In the genomic region with DNA sequence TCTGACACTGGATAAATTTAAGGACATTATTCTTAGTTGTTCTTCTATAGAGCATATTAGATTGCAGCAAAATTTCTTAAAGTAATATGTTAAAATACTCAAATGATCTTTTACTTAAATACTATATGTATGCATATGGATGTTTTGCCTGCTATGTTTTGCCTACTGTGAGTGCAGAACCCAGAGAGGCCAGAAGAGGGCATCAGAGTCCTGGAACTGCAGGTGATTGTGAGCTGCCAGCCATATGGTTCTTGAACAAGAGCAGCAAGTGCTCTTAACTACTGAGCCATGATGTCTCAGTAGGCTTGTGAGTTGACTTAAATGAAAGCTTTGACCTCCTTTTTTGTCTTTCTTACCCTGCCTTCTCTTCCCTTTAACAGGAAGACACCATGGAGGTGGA, we compare ENCODE assay signal across 12 mouse cellular contexts. TPM values are rescaled to one million over a fixed set of nuclear protein-coding genes. Genes with fewer than 3 reads are reported as not detected.
DNase-seq lines count a peak whose midpoint lies in the region; ATAC-seq and TF ChIP-seq lines count a peak whose summit lies in the region.
"Had no signal": no experiment of that assay in that cellular context is flagged by ENCODE, and none has a peak within 500 bp of the region (broad histone marks: within the 10 kb centered on the region; RNA-seq: fewer than 3 reads in every experiment).

No protein-coding gene starts in this region.

- H3K36me3 ChIP-seq in intestine, postnatal 0 days (ENCODE audit: control insufficient read depth, insufficient read depth): peaks cover 60% of the 10 kb centered on the region
- peaks cover 24% of the 10 kb centered on the region for H3K36me3 ChIP-seq in intestine, embryonic 15.5 days

- peak; percentile 60 for TF ChIP-seq CTCF in intestine, postnatal 0 days (IDR thresholded peaks at IDR 0.05; ENCODE audit: low read depth)

- DNase-seq in 3T3-L1 (ENCODE audit: low read depth, low spot score): peak; percentile 62
- DNase-seq in CD8-positive naive resting alpha-beta T cell, adult 2 months (ENCODE audit: low read depth in 2 of 2, low spot score in 2 of 2): peak; percentile 14 to 27
- DNase-seq in induced T-regulatory cell, adult 2 months (ENCODE audit: low read depth): peak; percentile 52
- no peak for DNase-seq in urinary bladder, adult 2 months (ENCODE audit: low spot score)
- no peak for DNase-seq in layer of hippocampus, adult 9-11 months

- no peak overlapping the region for H3K4me2 ChIP-seq in intestine, postnatal 0 days (replicated peaks; ENCODE audit: low read depth)
- H3K4me2 ChIP-seq in intestine, embryonic 15.5 days (replicated peaks): no peak overlapping the region
- H3K4me2 ChIP-seq: heart, embryonic 11.5 days; limb, embryonic 13.5 days; midbrain, embryonic 15.5 days had no signal

- H3K4me3 ChIP-seq in intestine, postnatal 0 days (ENCODE audit: low read depth, low read length): no peak overlapping the region
- no peak overlapping the region for H3K4me3 ChIP-seq in intestine, embryonic 15.5 days (replicated peaks)
- H3K4me3 ChIP-seq: limb, embryonic 13.5 days; midbrain, embryonic 15.5 days had no signal

- H3K4me1 ChIP-seq in intestine, postnatal 0 days (replicated peaks; ENCODE audit: control insufficient read depth, insufficient read depth, low read length): no peaks in the 10 kb centered on the region
- no peaks in the 10 kb centered on the region for H3K4me1 ChIP-seq in intestine, embryonic 15.5 days (replicated peaks)
- H3K4me1 ChIP-seq: limb, embryonic 13.5 days; midbrain, embryonic 15.5 days had no signal

- no peak overlapping the region for H3K9ac ChIP-seq in intestine, postnatal 0 days (ENCODE audit: low read depth, low read length)
- no peak overlapping the region for H3K9ac ChIP-seq in intestine, embryonic 15.5 days
- H3K9ac ChIP-seq: limb, embryonic 13.5 days; midbrain, embryonic 15.5 days had no signal

- no peaks in the 10 kb centered on the region for H3K27me3 ChIP-seq in intestine, postnatal 0 days (replicated peaks; ENCODE audit: control insufficient read depth, insufficient read depth, low read length)
- no peaks in the 10 kb centered on the region for H3K27me3 ChIP-seq in intestine, embryonic 15.5 days (replicated peaks)
- H3K27me3 ChIP-seq: limb, embryonic 13.5 days; midbrain, embryonic 15.5 days had no signal

- no peaks in the 10 kb centered on the region for H3K9me3 ChIP-seq in intestine, postnatal 0 days (ENCODE audit: control insufficient read depth)
- no peaks in the 10 kb centered on the region for H3K9me3 ChIP-seq in intestine, embryonic 15.5 days
- H3K9me3 ChIP-seq: midbrain, embryonic 15.5 days had no signal

- H3K27ac ChIP-seq in intestine, postnatal 0 days (ENCODE audit: low read depth, low read length): no peak overlapping the region
- H3K27ac ChIP-seq in intestine, embryonic 15.5 days: no peak overlapping the region
- H3K27ac ChIP-seq: limb, embryonic 13.5 days; midbrain, embryonic 15.5 days had no signal

- no peak for ATAC-seq in intestine, postnatal 0 days
- no peak for ATAC-seq in intestine, embryonic 15.5 days
- no peak for ATAC-seq in inflammation-experienced regulatory T-cells, adult 6 months
- ATAC-seq: forebrain, embryonic 14.5 days; midbrain, embryonic 15.5 days had no signal

RNA-seq across cellular contexts. Expression of a gene that starts 43.2 kb away (rescaled TPM):
- polyA plus RNA-seq in intestine, postnatal 0 days (2015; fragmentation: Nextera tagmentation; extraction: Ambion mirVana): 5.8 and 7.1 TPM in 2 replicates
- polyA plus RNA-seq in intestine, embryonic 15.5 days (2015; fragmentation: Nextera tagmentation; extraction: Ambion mirVana): 5.4 and 5.6 TPM in 2 replicates
- 10 to 100 TPM; 22.7 to 27.7 (median 24.2) TPM for polyA plus RNA-seq in inflammation-experienced regulatory T-cells, adult 6 months (2017; shearing (Covaris generic))
- polyA plus RNA-seq in urinary bladder, adult 2 months (2012; rRNA removed): 21.3 and 24.3 TPM in 2 replicates

Comparison
In these comparisons a context has a peak if more than half of its experiments do, and no peak if none do; other contexts are left out.
1. DNase-seq: peak in 3T3-L1 (single experiment), CD8-positive naive resting alpha-beta T cell, adult 2 months (2 of 2) and induced T-regulatory cell, adult 2 months (single experiment); none in urinary bladder, adult 2 months (single experiment) and layer of hippocampus, adult 9-11 months (single experiment).